Mouse (Mus musculus) myocyte (in vitro differentiated cells): ENCODE measurements around the gene Pkig. TPM values are rescaled to one million over a fixed set of nuclear protein-coding genes. Genes with fewer than 3 reads are reported as not detected.

Source experiments
- H3K27me3 ChIP-seq: one replicate; pipeline ENCODE4 v1.6.1; 2011; ENCODE audit not compliant: control insufficient read depth, insufficient read depth, insufficient read length
- H3K36me3 ChIP-seq: one replicate; pipeline ENCODE4 v1.6.1; 2011; ENCODE audit not compliant: control insufficient read depth, insufficient read depth
- H3K4me2 ChIP-seq: one replicate; pipeline ENCODE4 v1.6.1; 2011; ENCODE audit warnings: low read depth, control low read depth
- H3K4me3 ChIP-seq: one replicate; pipeline ENCODE4 v1.5.1; 2011; ENCODE audit warnings: mild to moderate bottlenecking, control low read depth, moderate library complexity
- H3K79me2 ChIP-seq: one replicate; pipeline ENCODE4 v1.6.1; 2011; ENCODE audit not compliant: control insufficient read depth, insufficient read depth
- H3ac ChIP-seq: one replicate; pipeline ENCODE4 v1.6.1; 2011; ENCODE audit not compliant: control insufficient read depth, insufficient read length
- CEBPB ChIP-seq: IDR thresholded peaks from 2 replicates; pipeline ENCODE4 v1.6.1; 2011; ENCODE audit warnings: mild to moderate bottlenecking, moderate library complexity; ENCODE audit not compliant: poor library complexity, insufficient read depth, severe bottlenecking
- E2F4 ChIP-seq: IDR thresholded peaks from one replicate; pipeline ENCODE4 v1.6.1; 2011; ENCODE audit warnings: mild to moderate bottlenecking, control low read depth, moderate library complexity; ENCODE audit not compliant: insufficient read depth
- MAX ChIP-seq: IDR thresholded peaks from one replicate; pipeline ENCODE4 v1.6.1; 2011; ENCODE audit warnings: low read depth, mild to moderate bottlenecking, control low read depth
- MYOD1 ChIP-seq, 3 experiments: IDR thresholded peaks; one replicate each; pipeline ENCODE4 v1.6.1; 2011; ENCODE audit warnings: control low read depth in 2 of 3, low read depth in 2 of 3, mild to moderate bottlenecking in 2 of 3, moderate library complexity in 1 of 3; ENCODE audit not compliant: insufficient read length in 2 of 3, control insufficient read depth in 1 of 3
- MYOG ChIP-seq, 3 experiments: IDR thresholded peaks; one replicate each; pipeline ENCODE4 v1.6.1; 2011; ENCODE audit warnings: control low read depth in 2 of 3, low read depth in 2 of 3, mild to moderate bottlenecking in 2 of 3; ENCODE audit not compliant: insufficient read length in 2 of 3, control insufficient read depth in 1 of 3, insufficient read depth in 1 of 3
- POLR2A ChIP-seq: IDR thresholded peaks from one replicate; pipeline ENCODE4 v1.6.1; 2011; ENCODE audit warnings: low read depth, mild to moderate bottlenecking, control low read depth, moderate library complexity; ENCODE audit not compliant: insufficient read length
- POLR2AphosphoS2 ChIP-seq: IDR thresholded peaks from one replicate; pipeline ENCODE4 v1.6.1; 2011; ENCODE audit warnings: low read depth, control low read depth; ENCODE audit not compliant: insufficient read length
- REST ChIP-seq: IDR thresholded peaks from one replicate; pipeline ENCODE4 v1.6.1; 2011; ENCODE audit warnings: mild to moderate bottlenecking, control low read depth, moderate library complexity; ENCODE audit not compliant: insufficient read depth, insufficient read length
- SRF ChIP-seq: IDR thresholded peaks from one replicate; pipeline ENCODE4 v1.6.1; 2011; ENCODE audit warnings: low read depth; ENCODE audit not compliant: control insufficient read depth, insufficient read length
- TCF12 ChIP-seq: IDR thresholded peaks from one replicate; pipeline ENCODE4 v1.6.1; 2011; ENCODE audit warnings: mild to moderate bottlenecking, control low read depth; ENCODE audit not compliant: poor library complexity, insufficient read depth, severe bottlenecking
- TCF3 ChIP-seq: IDR thresholded peaks from one replicate; pipeline ENCODE4 v1.6.1; 2011; ENCODE audit warnings: low read depth, control low read depth; ENCODE audit not compliant: insufficient read length
- USF1 ChIP-seq: IDR thresholded peaks from one replicate; pipeline ENCODE4 v1.6.1; 2011; ENCODE audit warnings: low read depth, mild to moderate bottlenecking, control low read depth, moderate library complexity
- polyA plus RNA-seq: library from polyadenylated mRNA; unstranded; fragments of >200 nt; fragmentation: generic; extraction: Trizol; gene quantifications from one replicate; pipeline ENCODE4 v1.2.1, GENCODE M21; 2012; ENCODE audit warnings: missing spikeins

The Pkig gene
- polyA plus RNA-seq, 1 experiment: 799 TPM

GRCm38 (mm10) chr2:163643576-163643971, 14.6 kb upstream of the Pkig start:
- Histone ChIP-seq H3K36me3 (no peaks in the 10 kb centered on the region), H3K4me3 (peak overlapping the region; percentile 73), H3K79me2 (peaks cover 59% of the 10 kb centered on the region), H3K27me3 (no peaks in the 10 kb centered on the region), H3ac (no peak overlapping the region), H3K4me2 (peak overlapping the region; percentile 94)
- no peak for TF ChIP-seq USF1
- no peak for TF ChIP-seq REST
- TF ChIP-seq TCF12: no peak
- no peak for TF ChIP-seq MYOG (IDR thresholded peaks at IDR 0.05; ENCODE audit: control insufficient read depth in 1 of 3, insufficient read depth in 1 of 3, insufficient read length in 2 of 3, low read depth in 2 of 3)
- TF ChIP-seq MAX: no peak
- TF ChIP-seq MYOD1 (IDR thresholded peaks at IDR 0.05; ENCODE audit: control insufficient read depth in 1 of 3, insufficient read length in 2 of 3, low read depth in 2 of 3): no peak
- no peak for TF ChIP-seq E2F4
- TF ChIP-seq POLR2AphosphoS2: no peak
- no peak for TF ChIP-seq CEBPB
- TF ChIP-seq POLR2A: no peak
- TF ChIP-seq TCF3: no peak
- TF ChIP-seq SRF: no peak

GRCm38 (mm10) chr2:163644047-163644446, 14.1 kb upstream of the Pkig start:
- H3K79me2 ChIP-seq: peaks cover 54% of the 10 kb centered on the region
- H3K36me3 ChIP-seq: no peaks in the 10 kb centered on the region
- peak overlapping the region; percentile 73 for H3K4me3 ChIP-seq
- peak overlapping the region; percentile 26 for H3ac ChIP-seq
- H3K4me2 ChIP-seq: peak overlapping the region; percentile 94
- TF ChIP-seq E2F4 (no peak), MAX (no peak), POLR2A (no peak), SRF (no peak), USF1 (no peak), TCF12 (no peak)
- no peaks in the 10 kb centered on the region for H3K27me3 ChIP-seq

- Histone ChIP-seq H3K4me2 (peak within 1 kb of the TSS; percentile 94), H3ac (peak within 1 kb of the TSS; percentile 26), H3K27me3 (no peaks in the 10 kb centered on the region), H3K36me3 (no peaks in the 10 kb centered on the region), H3K79me2 (peaks cover 47% of the 10 kb centered on the region), H3K4me3 (peak within 1 kb of the TSS; percentile 73)
- TF ChIP-seq POLR2A (peak; percentile 93), TCF12 (no peak), TCF3 (no peak), MYOD1 (IDR thresholded peaks at IDR 0.05; ENCODE audit: control insufficient read depth in 1 of 3, insufficient read length in 2 of 3, low read depth in 2 of 3) (peak in 1 of 3 experiments; percentile 6), SRF (peak; percentile 15), POLR2AphosphoS2 (peak; percentile 99), CEBPB (no peak), E2F4 (no peak), USF1 (no peak), REST (no peak), MYOG (IDR thresholded peaks at IDR 0.05; ENCODE audit: control insufficient read depth in 1 of 3, insufficient read depth in 1 of 3, insufficient read length in 2 of 3, low read depth in 2 of 3) (no peak), MAX (no peak)
Observed at GRCm38 (mm10) chr2:163644575-163645385, 13.4 kb upstream of the Pkig start, which contains the start of gene Serinc3. TSS of gene Serinc3 (minus strand) at chr2:163645131.

GRCm38 (mm10) chr2:163645700-163646460, 12.3 kb upstream of the Pkig start:
- Histone ChIP-seq H3K4me2 (no peak overlapping the region), H3K4me3 (peak overlapping the region; percentile 73), H3K27me3 (no peaks in the 10 kb centered on the region)

More at GRCm38 (mm10) chr2:163645700-163646460, 12.3 kb upstream of the Pkig start:
- TF ChIP-seq TCF12 (no peak), POLR2A (no peak), USF1 (no peak), MYOD1 (IDR thresholded peaks at IDR 0.05; ENCODE audit: control insufficient read depth in 1 of 3, insufficient read length in 2 of 3, low read depth in 2 of 3) (no peak), CEBPB (no peak), POLR2AphosphoS2 (no peak), E2F4 (no peak), SRF (no peak), TCF3 (no peak), REST (no peak), MYOG (IDR thresholded peaks at IDR 0.05; ENCODE audit: control insufficient read depth in 1 of 3, insufficient read depth in 1 of 3, insufficient read length in 2 of 3, low read depth in 2 of 3) (no peak), MAX (no peak)
- Histone ChIP-seq H3K36me3 (no peaks in the 10 kb centered on the region), H3K79me2 (peaks cover 36% of the 10 kb centered on the region), H3ac (no peak overlapping the region)
